Mouse (Mus musculus) kidney, adult 9 months (tissue): ENCODE results near the gene Efcab12.

ENCODE experiments used
- DNase-seq: peaks from one replicate; pipeline ENCODE4 v3.0.0; 2022

Efcab12 gene

DNA sequence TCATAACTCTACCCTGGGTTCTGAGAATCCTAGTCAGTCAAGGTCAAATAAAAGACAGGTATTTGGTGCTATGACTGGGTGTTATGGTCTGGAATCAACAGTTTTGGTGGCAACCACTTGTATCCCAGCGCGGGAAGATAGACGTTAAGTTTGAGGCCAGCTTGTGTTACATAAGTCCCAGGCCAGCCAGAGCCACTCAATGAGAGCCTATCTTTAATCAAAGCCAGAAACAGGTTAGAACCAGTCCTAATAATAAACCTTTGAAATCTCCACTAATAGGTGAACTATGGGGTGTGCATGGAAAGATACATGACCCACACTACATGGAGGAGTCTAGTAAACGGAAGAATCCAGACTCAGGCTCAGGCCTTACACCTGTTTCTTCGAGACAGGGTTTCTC is 533 bp upstream of the Efcab12 start:
- DNase-seq: no peak

DNA sequence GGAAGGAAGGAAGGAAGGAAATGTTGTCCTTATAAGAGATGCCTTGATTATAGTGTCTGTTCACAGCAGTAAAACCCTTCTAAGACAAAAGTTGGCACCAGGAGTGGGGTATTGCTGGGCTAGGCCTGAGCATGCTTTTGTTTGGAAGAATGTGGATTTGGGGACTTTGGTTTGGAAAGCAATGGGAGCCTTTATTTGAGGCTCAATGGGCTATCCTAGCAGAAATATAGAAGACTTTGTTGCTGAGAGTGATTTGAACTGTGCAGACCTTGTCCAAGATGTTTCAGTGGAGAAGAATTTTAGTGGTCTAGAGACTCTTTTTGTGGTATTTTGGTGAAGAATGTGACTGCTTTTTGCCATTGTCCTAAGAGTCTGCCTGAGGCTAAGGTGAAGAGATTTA is 4.4 kb downstream of the Efcab12 start:
- DNase-seq: no peak

DNA sequence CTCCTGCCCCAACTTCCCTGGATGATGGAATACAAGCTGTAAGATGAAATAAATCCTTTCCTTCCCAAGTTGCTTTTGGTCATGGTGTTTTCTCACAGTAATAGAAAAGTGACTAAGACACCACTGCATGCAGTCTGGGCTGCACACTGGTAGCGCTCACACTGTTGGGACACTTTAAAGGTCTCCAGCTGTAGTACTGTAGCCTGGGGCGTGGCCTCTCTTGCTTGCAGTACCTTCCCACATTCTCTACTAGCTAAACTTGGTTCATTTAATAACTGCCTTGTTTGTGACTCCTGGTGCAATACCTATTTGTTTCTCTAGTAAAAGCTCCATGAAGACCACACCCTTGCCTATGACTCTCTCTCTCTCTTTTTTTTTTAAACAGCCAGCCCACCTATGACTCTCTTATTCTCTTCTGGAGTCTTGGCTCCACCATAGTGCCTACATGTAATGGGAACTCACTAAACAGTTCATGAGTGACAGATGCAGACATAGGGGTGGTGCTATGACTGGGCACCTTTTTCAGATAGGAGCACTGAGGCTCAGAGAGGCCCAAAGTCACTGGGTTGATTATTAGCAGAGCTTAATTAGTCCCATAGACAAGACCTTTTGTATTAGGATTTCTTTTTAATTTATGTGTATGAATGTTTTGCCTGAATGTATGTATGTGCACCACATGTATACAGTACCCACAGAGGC is 5.9 kb downstream of the Efcab12 start:
- no peak for DNase-seq

GRCm38 (mm10) chr6:115830779-115831601 is 7.2 kb downstream of the Efcab12 start:
- DNase-seq: no peak

DNA sequence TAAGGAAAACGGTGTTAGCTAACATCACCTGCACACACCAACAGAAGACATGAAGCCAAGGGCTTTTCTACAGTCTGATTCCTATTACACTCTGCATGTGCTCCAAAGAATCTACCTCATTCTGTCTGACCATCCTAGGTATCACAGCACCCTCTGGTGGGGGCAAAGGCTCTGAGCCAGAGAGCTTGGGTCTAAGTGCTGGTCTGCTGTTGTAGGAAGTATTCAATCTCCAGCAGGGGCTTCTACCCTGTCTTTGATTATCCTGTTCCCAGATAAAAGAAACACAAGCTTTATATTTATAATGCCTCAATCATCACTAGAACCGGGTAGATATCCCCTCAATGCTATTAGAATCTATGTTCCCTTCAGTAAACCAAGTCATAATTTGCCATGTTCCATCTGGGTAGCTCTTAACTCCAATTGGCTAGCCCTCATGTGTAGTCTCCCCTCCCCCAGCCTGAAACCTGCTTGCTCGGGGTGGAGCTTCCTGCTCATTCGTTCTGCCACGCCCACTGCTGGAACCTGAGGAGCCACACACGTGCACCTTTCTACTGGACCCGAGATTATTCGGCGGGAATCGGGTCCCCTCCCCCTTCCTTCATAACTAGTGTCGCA is 14.3 kb downstream of the Efcab12 start:
- DNase-seq: peak; percentile 82

DNA sequence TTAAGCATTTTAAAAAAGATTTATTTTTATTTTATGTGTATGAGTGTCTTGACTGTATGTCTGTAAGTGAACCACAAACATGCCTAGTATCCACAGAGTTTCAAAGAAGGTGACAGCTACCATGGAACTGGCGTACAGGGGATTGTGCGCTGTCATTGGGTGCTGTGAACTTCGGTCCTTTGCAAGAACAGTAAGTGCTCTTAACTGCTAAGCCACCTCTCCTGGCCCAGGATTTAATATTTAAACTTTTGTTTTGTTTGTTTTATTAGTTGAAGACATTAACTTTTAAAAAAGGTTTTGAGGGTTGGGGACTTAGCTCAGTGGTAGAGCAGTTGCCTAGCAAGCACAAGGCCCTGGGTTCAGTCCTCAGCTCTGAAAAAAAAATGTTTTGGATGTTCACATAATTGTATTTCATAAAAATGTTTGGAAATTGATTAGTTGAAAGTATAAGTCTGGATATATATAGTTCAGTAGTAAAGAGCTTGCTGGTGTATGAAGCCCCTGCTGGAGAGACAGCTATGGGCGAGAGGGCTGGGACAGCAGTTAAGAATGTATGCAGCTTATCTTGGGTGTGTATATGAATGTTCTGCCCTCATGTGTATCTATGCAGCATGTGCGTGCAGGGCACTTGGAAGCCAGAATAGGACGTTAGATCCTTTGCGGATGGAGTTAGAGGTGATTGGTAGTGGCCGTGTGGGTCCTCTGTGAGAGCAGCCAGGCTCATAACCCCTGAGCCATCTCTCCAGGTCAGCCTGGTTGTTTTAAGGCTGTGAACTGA is 16.8 kb downstream of the Efcab12 start:
- peak; percentile 54 for DNase-seq

- no peak for DNase-seq
Observed at GRCm38 (mm10) chr6:115818129-115818528, 20.1 kb downstream of the Efcab12 start.

- DNase-seq: no peak
Observed at GRCm38 (mm10) chr6:115815041-115815440, 23.2 kb downstream of the Efcab12 start.

- peak; percentile 76 for DNase-seq
Observed at GRCm38 (mm10) chr6:115814104-115814503, 24.1 kb downstream of the Efcab12 start.

- DNase-seq: no peak
Observed at GRCm38 (mm10) chr6:115811606-115812005, 26.6 kb downstream of the Efcab12 start.

GRCm38 (mm10) chr6:115808488-115809231 is 29.6 kb downstream of the Efcab12 start, which contains the start of gene Rpl32:
Gene Rpl32 (minus strand): TSS chr6:115808747.
- peak; percentile 93 for DNase-seq

GRCm38 (mm10) chr6:115808196-115808487 is 30.1 kb downstream of the Efcab12 start:
- no peak for DNase-seq

DNA sequence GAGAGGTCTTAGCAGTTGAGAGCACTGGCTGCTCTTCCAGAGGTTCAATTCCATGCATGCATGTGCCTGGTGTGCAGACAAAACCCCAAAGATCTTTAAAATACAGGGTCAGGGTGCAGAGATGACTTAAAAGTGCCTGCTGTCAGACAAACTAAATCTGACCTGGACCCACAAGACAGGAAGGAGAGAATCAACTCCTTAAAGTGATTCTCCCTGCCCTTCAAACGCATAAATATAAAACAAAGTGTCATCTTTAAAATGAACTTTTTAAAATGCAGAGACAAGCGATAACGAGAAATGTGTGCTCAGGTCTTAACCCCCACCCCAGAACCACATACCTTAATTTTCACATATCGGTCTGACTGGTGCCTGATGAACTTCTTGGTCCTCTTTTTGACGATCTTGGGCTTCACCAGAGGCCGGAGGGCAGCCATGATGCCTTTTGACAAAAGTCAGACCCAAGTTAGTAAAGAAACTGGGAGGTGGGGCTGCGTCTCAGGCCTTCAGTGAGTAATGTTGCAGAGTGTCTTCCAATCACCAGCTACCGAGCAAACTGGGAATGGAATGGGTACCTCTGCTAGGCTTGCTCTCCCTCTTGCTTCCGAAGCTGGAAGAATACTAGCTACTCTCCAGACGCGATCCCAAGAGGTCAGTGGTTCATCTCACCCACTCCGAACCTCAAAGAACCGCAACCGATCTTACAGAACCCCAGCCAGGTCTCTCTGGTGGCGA is 30.6 kb downstream of the Efcab12 start:
- DNase-seq: no peak

- DNase-seq: no peak
Observed at GRCm38 (mm10) chr6:115804432-115805192, 33.6 kb downstream of the Efcab12 start.

- DNase-seq: peak; percentile 88
Observed at GRCm38 (mm10) chr6:115803541-115804382, 34.5 kb downstream of the Efcab12 start.

DNA sequence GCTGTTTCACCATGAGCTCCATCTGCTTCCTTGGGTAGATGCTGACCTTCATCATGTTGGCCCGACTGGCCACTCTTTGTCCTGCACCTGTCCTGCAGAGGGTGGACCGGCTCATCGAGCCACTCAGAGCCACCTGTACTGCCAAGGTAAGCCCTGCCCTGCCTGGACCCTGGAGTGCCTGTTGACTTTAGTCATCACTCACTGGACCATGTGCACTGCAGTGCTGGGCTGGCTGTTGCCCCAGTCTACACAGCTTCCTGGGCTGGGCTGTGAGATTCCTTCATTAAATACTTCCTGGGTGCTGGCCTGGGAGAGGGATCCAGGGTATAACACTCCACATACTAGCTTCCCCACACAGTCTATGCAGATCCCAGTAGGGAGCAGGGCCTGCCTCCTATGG is 36.4 kb downstream of the Efcab12 start:
- DNase-seq: no peak

DNA sequence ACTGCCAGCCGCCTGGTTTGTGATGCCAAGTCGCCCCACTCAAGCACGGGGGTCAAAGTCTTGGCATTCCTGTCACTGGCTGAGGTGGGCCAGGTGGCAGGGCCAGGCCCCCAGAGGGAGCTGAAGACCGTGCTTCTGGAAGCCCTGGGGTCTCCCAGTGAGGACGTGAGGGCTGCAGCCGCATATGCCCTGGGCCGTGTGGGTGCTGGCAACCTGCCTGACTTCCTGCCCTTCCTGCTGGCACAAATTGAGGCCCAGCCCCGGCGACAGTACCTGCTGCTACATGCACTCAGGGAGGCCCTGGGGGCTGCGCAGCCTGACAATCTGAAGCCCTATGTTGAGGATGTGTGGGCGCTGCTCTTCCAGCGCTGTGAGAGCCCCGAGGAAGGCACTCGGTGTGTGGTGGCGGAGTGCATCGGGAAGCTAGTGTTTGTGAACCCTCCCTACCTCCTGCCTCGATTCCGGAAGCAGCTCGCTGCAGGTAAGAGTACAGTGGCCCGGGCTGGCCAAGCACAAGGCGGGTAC is 45.5 kb downstream of the Efcab12 start:
- no peak for DNase-seq

DNA sequence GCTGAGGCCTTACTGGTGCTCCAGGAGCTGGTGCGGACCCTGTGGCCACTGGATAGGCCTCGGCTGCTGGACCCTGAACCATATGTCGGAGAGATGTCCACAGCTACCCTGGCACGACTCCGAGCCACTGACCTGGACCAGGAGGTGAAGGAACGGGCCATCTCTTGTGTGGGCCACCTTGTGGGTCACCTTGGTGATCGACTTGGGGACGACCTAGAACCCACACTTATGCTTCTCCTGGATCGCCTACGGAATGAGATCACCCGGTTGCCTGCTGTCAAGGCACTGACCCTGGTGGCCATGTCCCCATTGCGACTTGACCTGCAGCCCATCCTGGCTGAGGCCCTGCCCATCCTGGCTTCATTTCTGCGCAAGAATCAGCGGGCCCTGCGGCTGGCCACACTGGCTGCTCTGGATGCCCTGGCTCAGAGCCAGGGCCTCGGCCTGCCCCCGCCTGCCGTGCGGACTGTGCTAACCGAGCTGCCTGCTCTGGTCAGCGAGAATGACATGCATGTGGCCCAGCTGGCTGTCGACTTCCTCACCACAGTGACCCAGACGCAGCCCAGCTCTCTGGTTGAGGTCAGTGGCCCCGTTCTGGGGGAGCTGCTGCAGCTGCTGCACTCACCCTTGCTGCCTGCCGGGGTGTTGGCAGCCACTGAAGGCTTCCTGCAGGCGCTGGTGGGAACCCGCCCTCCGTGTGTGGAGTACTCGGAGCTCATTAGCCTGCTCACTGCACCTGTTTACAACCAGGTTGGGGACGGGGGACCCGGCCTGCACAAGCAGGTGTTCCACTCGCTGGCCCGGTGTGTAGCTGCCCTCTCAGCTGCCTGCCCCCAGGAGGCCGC is 46.1 kb downstream of the Efcab12 start:
- peak; percentile 66 for DNase-seq

- no peak for DNase-seq
Observed at GRCm38 (mm10) chr6:115791016-115791415, 47.2 kb downstream of the Efcab12 start.
